Mouse (Mus musculus) lung, embryonic 16.5 days (tissue): ENCODE data around the gene Slc6a3. TPM values are rescaled to one million over a fixed set of nuclear protein-coding genes. Genes with fewer than 3 reads are reported as not detected.

Source experiments
- ATAC-seq: fragments of 200-750 bp; cut with Nextera tagmentation; 2 replicates; pipeline ENCODE4 v1.8.0; 2017; ENCODE audit warnings: low read depth, mild to moderate bottlenecking, moderate library complexity
- H3K27ac ChIP-seq: fragments of 300-500 bp; sonication (generic); 2 replicates; pipeline ENCODE4 v1.5.1; 2014; ENCODE audit warnings: mild to moderate bottlenecking, control low read depth, low read length
- H3K27me3 ChIP-seq: fragments of 300-500 bp; sonication (generic); 2 replicates; pipeline ENCODE4 v1.6.1; 2014; ENCODE audit warnings: low read depth, low read length, mixed read lengths; ENCODE audit not compliant: control insufficient read depth, insufficient read depth
- H3K36me3 ChIP-seq: fragments of 300-500 bp; sonication (generic); 2 replicates; pipeline ENCODE4 v1.6.1; 2014; ENCODE audit warnings: low read length; ENCODE audit not compliant: control insufficient read depth, insufficient read depth
- H3K4me1 ChIP-seq: fragments of 300-500 bp; sonication (generic); replicated peaks from 2 replicates; pipeline ENCODE4 v1.6.1; 2014; ENCODE audit warnings: low read length, mixed read lengths; ENCODE audit not compliant: control insufficient read depth, insufficient read depth
- H3K4me2 ChIP-seq: fragments of 300-500 bp; sonication (generic); 2 replicates; pipeline ENCODE4 v1.6.1; 2014; ENCODE audit warnings: low read depth, low read length, control low read depth
- H3K4me3 ChIP-seq: fragments of 300-500 bp; sonication (generic); 2 replicates; pipeline ENCODE4 v1.5.1; 2014; ENCODE audit warnings: mild to moderate bottlenecking, low read length, control low read depth
- H3K9ac ChIP-seq: fragments of 300-500 bp; sonication (generic); 2 replicates; pipeline ENCODE4 v1.6.1; 2014; ENCODE audit warnings: low read length, control low read depth
- H3K9me3 ChIP-seq: fragments of 300-500 bp; sonication (generic); 2 replicates; pipeline ENCODE4 v1.6.1; 2016; ENCODE audit warnings: low read length; ENCODE audit not compliant: control insufficient read depth
- WGBS: fragments of 180-500 bp; shearing (Covaris S2); extraction: QIAGEN DNeasy Blood & Tissue Kit; methylation state at CpG from one replicate; pipeline ENCODE4 v1.1.7; 2014; 5-methylcytosine and 5-hydroxymethylcytosine counted together
- polyA plus RNA-seq: library from polyadenylated mRNA; unstranded; fragments of >200 nt; fragmentation: Nextera tagmentation; extraction: Ambion mirVana; gene quantifications from 2 replicates; pipeline ENCODE4 v1.2.1, GENCODE M21; 2015

Gene Slc6a3
- polyA plus RNA-seq, 1 experiment from 2014 or later = 0.08 TPM

GRCm38 (mm10) chr13:73502719-73503118, 33.8 kb upstream of the Slc6a3 start:
- no peaks in the 10 kb centered on the region for H3K27me3 ChIP-seq
- H3K4me3 ChIP-seq = no peak overlapping the region
- WGBS = 49% methylated on average over 2 of the region's 2 CpGs
- H3K36me3 ChIP-seq = peaks cover 23% of the 10 kb centered on the region
- H3K27ac ChIP-seq = no peak overlapping the region
- no peaks in the 10 kb centered on the region for H3K9me3 ChIP-seq
- H3K4me1 ChIP-seq = no peaks in the 10 kb centered on the region
- ATAC-seq = no peak
- no peak overlapping the region for H3K9ac ChIP-seq
- H3K4me2 ChIP-seq = no peak overlapping the region

GRCm38 (mm10) chr13:73505686-73506467, 30.7 kb upstream of the Slc6a3 start:
- H3K9ac ChIP-seq = no peak overlapping the region
- no peak overlapping the region for H3K4me3 ChIP-seq
- peak; percentile 72; the same call in 1 of the 2 replicates for ATAC-seq
- no peak overlapping the region for H3K4me2 ChIP-seq
- no peaks in the 10 kb centered on the region; the same call in 1 of the 2 replicates for H3K4me1 ChIP-seq
- WGBS = 57% methylated on average over 7 of the region's 7 CpGs
- no peaks in the 10 kb centered on the region for H3K27me3 ChIP-seq
- no peaks in the 10 kb centered on the region for H3K9me3 ChIP-seq
- H3K36me3 ChIP-seq = peaks cover 29% of the 10 kb centered on the region
- no peak overlapping the region for H3K27ac ChIP-seq

- Histone ChIP-seq H3K36me3 (peaks cover 29% of the 10 kb centered on the region), H3K4me2 (no peak overlapping the region), H3K27ac (no peak overlapping the region), H3K9me3 (no peaks in the 10 kb centered on the region), H3K27me3 (no peaks in the 10 kb centered on the region), H3K4me1 (no peaks in the 10 kb centered on the region; the same call in 1 of the 2 replicates), H3K9ac (no peak overlapping the region), H3K4me3 (no peak overlapping the region)
- ATAC-seq = no peak
- 78% methylated on average over 8 of the region's 8 CpGs for WGBS
These were observed 27.6 kb upstream of the Slc6a3 start for GRCm38 (mm10) chr13:73508817-73509550.

GRCm38 (mm10) chr13:73509869-73510268, 26.7 kb upstream of the Slc6a3 start:
- Histone ChIP-seq H3K36me3 (peaks cover 38% of the 10 kb centered on the region), H3K27me3 (no peaks in the 10 kb centered on the region), H3K4me3 (no peak overlapping the region), H3K27ac (no peak overlapping the region), H3K4me1 (no peaks in the 10 kb centered on the region; the same call in 1 of the 2 replicates), H3K4me2 (no peak overlapping the region), H3K9me3 (no peaks in the 10 kb centered on the region), H3K9ac (no peak overlapping the region)
- WGBS = 69% methylated on average over 6 of the region's 6 CpGs
- ATAC-seq = no peak

GRCm38 (mm10) chr13:73512776-73513673, 23.5 kb upstream of the Slc6a3 start:
- Histone ChIP-seq H3K27me3 (no peaks in the 10 kb centered on the region), H3K4me1 (no peaks in the 10 kb centered on the region; the same call in 1 of the 2 replicates), H3K27ac (no peak overlapping the region), H3K36me3 (peaks cover 44% of the 10 kb centered on the region), H3K9ac (no peak overlapping the region), H3K4me3 (no peak overlapping the region), H3K9me3 (no peaks in the 10 kb centered on the region), H3K4me2 (no peak overlapping the region)
- peak; percentile 16; the same call in 1 of the 2 replicates for ATAC-seq
- WGBS = 53% methylated on average over 13 of the region's 13 CpGs

GRCm38 (mm10) chr13:73516886-73517285, 19.7 kb upstream of the Slc6a3 start:
- H3K4me1 ChIP-seq = no peaks in the 10 kb centered on the region
- H3K4me3 ChIP-seq = no peak overlapping the region
- H3K9ac ChIP-seq = no peak overlapping the region
- H3K27me3 ChIP-seq = no peaks in the 10 kb centered on the region
- 54% methylated on average over 4 of the region's 4 CpGs for WGBS
- ATAC-seq = no peak
- H3K4me2 ChIP-seq = no peak overlapping the region
- H3K36me3 ChIP-seq = peaks cover 25% of the 10 kb centered on the region
- no peaks in the 10 kb centered on the region for H3K9me3 ChIP-seq
- no peak overlapping the region for H3K27ac ChIP-seq

- WGBS = 79% methylated on average over 3 of the region's 3 CpGs
- H3K4me3 ChIP-seq = no peak overlapping the region
- H3K27me3 ChIP-seq = peaks cover 32% of the 10 kb centered on the region
- H3K9ac ChIP-seq = no peak overlapping the region
- no peaks in the 10 kb centered on the region for H3K36me3 ChIP-seq
- ATAC-seq = no peak
- no peaks in the 10 kb centered on the region for H3K9me3 ChIP-seq
- H3K4me1 ChIP-seq = no peaks in the 10 kb centered on the region
- H3K27ac ChIP-seq = no peak overlapping the region
- H3K4me2 ChIP-seq = no peak overlapping the region
These were observed 2.8 kb upstream of the Slc6a3 start for GRCm38 (mm10) chr13:73533716-73534115.

- H3K27ac ChIP-seq = no peak overlapping the region
- no peak overlapping the region for H3K9ac ChIP-seq
- H3K9me3 ChIP-seq = no peaks in the 10 kb centered on the region
- peaks cover 32% of the 10 kb centered on the region for H3K27me3 ChIP-seq
- no peaks in the 10 kb centered on the region for H3K36me3 ChIP-seq
- no peak overlapping the region for H3K4me2 ChIP-seq
- no peak overlapping the region for H3K4me3 ChIP-seq
- 50% methylated on average over 3 of the region's 3 CpGs for WGBS
- no peaks in the 10 kb centered on the region for H3K4me1 ChIP-seq
- no peak for ATAC-seq
These were observed 1.3 kb upstream of the Slc6a3 start for GRCm38 (mm10) chr13:73535287-73535686.
